Mouse (Mus musculus): ENCODE measurements around the gene Apom. TPM values are rescaled to one million over a fixed set of nuclear protein-coding genes. Genes with fewer than 3 reads are reported as not detected.
A peak's percentile ranks its signal among the peaks of the same experiment; 100 is the strongest.

The Apom gene
- total RNA-seq (2021) = not detected

- DNase-seq = no peak
These were observed at the start of gene Apom for GRCm38 (mm10) chr17:35131500-35132173. Apom (minus strand) TSS chr17:35132050.

GRCm38 (mm10) chr17:35180093-35180492, 48.2 kb upstream of the Apom start:
- no peak for DNase-seq

GRCm38 (mm10) chr17:35178528-35178927, 46.7 kb upstream of the Apom start:
- DNase-seq = peak in 1 of 2 experiments; percentile 59

- DNase-seq = no peak
These were observed 44.1 kb upstream of the Apom start, which contains the start of gene Aif1 for GRCm38 (mm10) chr17:35175968-35176367. Aif1 (minus strand) TSS chr17:35176068.

- DNase-seq = no peak
These were observed 43.5 kb upstream of the Apom start for GRCm38 (mm10) chr17:35175382-35175781.

GRCm38 (mm10) chr17:35174201-35174977, 42.5 kb upstream of the Apom start:
- DNase-seq = no peak

GRCm38 (mm10) chr17:35173329-35173728, 41.5 kb upstream of the Apom start:
- DNase-seq = no peak

GRCm38 (mm10) chr17:35172445-35173234, 40.8 kb upstream of the Apom start:
- no peak for DNase-seq

GRCm38 (mm10) chr17:35168541-35169207, 36.8 kb upstream of the Apom start:
- DNase-seq = no peak

- DNase-seq = no peak
These were observed 35.9 kb upstream of the Apom start for GRCm38 (mm10) chr17:35167794-35168193.

- DNase-seq = no peak
These were observed 34.6 kb upstream of the Apom start for GRCm38 (mm10) chr17:35166352-35167035.

GRCm38 (mm10) chr17:35165451-35166155, 33.8 kb upstream of the Apom start:
- no peak for DNase-seq

- DNase-seq = peak; percentile 99
These were observed 33.0 kb upstream of the Apom start, which contains the start of gene Prrc2a for GRCm38 (mm10) chr17:35164568-35165450. Prrc2a (minus strand) TSS chr17:35164897.

- DNase-seq = no peak
These were observed 32.3 kb upstream of the Apom start for GRCm38 (mm10) chr17:35164218-35164567.

GRCm38 (mm10) chr17:35163326-35164081, 31.7 kb upstream of the Apom start:
- no peak for DNase-seq

GRCm38 (mm10) chr17:35162730-35163129, 30.9 kb upstream of the Apom start:
- DNase-seq = peak in 1 of 2 experiments; percentile 24

GRCm38 (mm10) chr17:35162121-35162520, 30.3 kb upstream of the Apom start:
- DNase-seq = no peak

- DNase-seq = no peak
These were observed 29.6 kb upstream of the Apom start for GRCm38 (mm10) chr17:35161421-35161820.

GRCm38 (mm10) chr17:35159638-35160037, 27.8 kb upstream of the Apom start:
- DNase-seq = no peak
